Mouse (Mus musculus): Measurements from ENCODE around the gene Sema4a. TPM values are rescaled to one million over a fixed set of nuclear protein-coding genes. Genes with fewer than 3 reads are reported as not detected.

Sema4a gene
- total RNA-seq (2012; rRNA removed): 31.4 and 45.3 TPM in 2 replicates
- polyA plus RNA-seq (2012; ENCODE audit: insufficient read depth in 1 of 2, insufficient read length in 2 of 2, low read depth in 1 of 2, low replicate concordance in 2 of 2, missing spikeins in 1 of 2): 10 to 100 TPM in 1 of 2 experiments, not detected in 1; 33.5 TPM

DNA sequence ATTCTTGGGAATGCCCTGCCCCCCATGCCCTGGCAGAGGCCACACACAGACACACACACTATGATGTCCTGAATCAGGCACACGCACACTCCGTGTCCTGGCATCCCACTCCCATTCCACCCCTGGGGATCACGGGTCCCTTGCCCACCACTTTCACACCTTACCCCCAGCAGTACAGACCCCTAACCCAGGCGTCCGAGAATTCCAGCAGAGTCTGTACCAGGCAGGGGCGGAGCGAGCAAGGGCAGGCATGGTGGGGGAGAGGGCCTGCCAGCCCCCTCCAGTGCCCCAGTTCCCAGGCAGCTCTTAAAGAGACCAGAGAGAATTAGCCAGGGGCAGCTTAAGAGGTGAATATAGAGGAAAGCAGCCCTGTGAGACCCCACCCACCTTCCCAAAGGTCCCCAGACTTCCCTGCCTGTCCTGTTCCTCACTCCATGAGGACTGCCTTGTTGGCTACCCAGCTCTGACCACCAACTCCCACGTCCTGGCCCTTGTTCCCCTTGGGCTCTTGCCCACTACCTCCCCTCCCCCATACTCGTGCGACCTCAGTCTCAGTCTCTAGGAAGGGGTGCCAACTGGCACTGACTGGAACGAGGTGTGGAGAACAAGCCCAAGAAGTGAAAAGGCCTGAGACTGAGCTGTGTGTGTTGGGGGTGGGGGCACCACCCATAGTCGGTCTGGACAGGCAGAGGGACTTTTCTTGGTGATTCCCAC lies at the start of gene Sema4a:
Gene Sema4a, minus strand, starts transcription at position 200 of the 714 bp plus-strand sequence.
- H3K79me2 ChIP-seq (ENCODE audit: control insufficient read depth, insufficient read depth, low read length, poor library complexity): no peaks in the 10 kb centered on the region
- no peaks in the 10 kb centered on the region for H3K9me3 ChIP-seq (replicated peaks; ENCODE audit: insufficient read depth, low read length)
- H3K27me3 ChIP-seq (ENCODE audit: control insufficient read depth in 1 of 2, insufficient read depth in 2 of 2, low read length in 2 of 2): no peaks in the 10 kb centered on the region
- H3K27ac ChIP-seq (ENCODE audit: control insufficient read depth, low read depth, low read length): no peak within 1 kb of the TSS
- no peak for DNase-seq (ENCODE audit: low read depth, low spot score)
- peaks cover 15 to 24% of the 10 kb centered on the region in 2 experiments for H3K4me1 ChIP-seq (ENCODE audit: control insufficient read depth in 1 of 2, insufficient read depth in 2 of 2, low read length in 2 of 2)
- TF ChIP-seq NRF1 (IDR thresholded peaks at IDR 0.05; ENCODE audit: insufficient read depth, low read depth, low read length, poor library complexity, severe bottlenecking) (no peak), RAD21 (IDR thresholded peaks at IDR 0.05; ENCODE audit: low read depth, low read length) (no peak), MAX (IDR thresholded peaks at IDR 0.05; ENCODE audit: low read length) (no peak), JUND (IDR thresholded peaks at IDR 0.05; ENCODE audit: low read depth, low read length) (no peak), CHD2 (IDR thresholded peaks at IDR 0.05; ENCODE audit: low read length) (no peak), USF2 (IDR thresholded peaks at IDR 0.05; ENCODE audit: borderline replicate concordance in 1 of 2, insufficient read depth in 1 of 2, low read depth in 1 of 2, low read length in 2 of 2) (no peak), POLR2A (IDR thresholded peaks at IDR 0.05; ENCODE audit: control insufficient read depth in 1 of 2, insufficient read depth in 1 of 2, low read depth in 1 of 2, low read length in 2 of 2, poor library complexity in 1 of 2) (no peak), EP300 (IDR thresholded peaks at IDR 0.05; ENCODE audit: low read depth in 1 of 2, low read length in 2 of 2) (no peak), GATA1 (IDR thresholded peaks at IDR 0.05; ENCODE audit: low read depth, low read length) (no peak), E2F4 (IDR thresholded peaks at IDR 0.05; ENCODE audit: borderline replicate concordance, low read depth, low read length) (no peak), POLR2AphosphoS2 (IDR thresholded peaks at IDR 0.05; ENCODE audit: low read length) (no peak), MAZ (IDR thresholded peaks at IDR 0.05; ENCODE audit: low read depth, low read length) (no peak), UBTF (IDR thresholded peaks at IDR 0.05; ENCODE audit: borderline replicate concordance, insufficient read depth, low read depth, low read length) (no peak), ZMIZ1 (IDR thresholded peaks at IDR 0.05; ENCODE audit: low read depth, low read length) (no peak), ELF1 (IDR thresholded peaks at IDR 0.05; ENCODE audit: low read depth, low read length) (no peak), ZKSCAN1 (IDR thresholded peaks at IDR 0.05; ENCODE audit: low read depth, low read length) (no peak)
- no peak within 1 kb of the TSS for H3K4me3 ChIP-seq (ENCODE audit: control insufficient read depth in 1 of 2, insufficient read depth in 1 of 2, low read depth in 2 of 2, low read length in 2 of 2)
- H3K9ac ChIP-seq (ENCODE audit: control insufficient read depth, low read depth, low read length, poor library complexity, severe bottlenecking): no peak within 1 kb of the TSS
- H3K36me3 ChIP-seq (ENCODE audit: control insufficient read depth in 1 of 2, insufficient read depth in 2 of 2, low read length in 2 of 2): peaks cover 0 to 21% of the 10 kb centered on the region in 2 experiments; a peak in 2 of 4 replicates

DNA sequence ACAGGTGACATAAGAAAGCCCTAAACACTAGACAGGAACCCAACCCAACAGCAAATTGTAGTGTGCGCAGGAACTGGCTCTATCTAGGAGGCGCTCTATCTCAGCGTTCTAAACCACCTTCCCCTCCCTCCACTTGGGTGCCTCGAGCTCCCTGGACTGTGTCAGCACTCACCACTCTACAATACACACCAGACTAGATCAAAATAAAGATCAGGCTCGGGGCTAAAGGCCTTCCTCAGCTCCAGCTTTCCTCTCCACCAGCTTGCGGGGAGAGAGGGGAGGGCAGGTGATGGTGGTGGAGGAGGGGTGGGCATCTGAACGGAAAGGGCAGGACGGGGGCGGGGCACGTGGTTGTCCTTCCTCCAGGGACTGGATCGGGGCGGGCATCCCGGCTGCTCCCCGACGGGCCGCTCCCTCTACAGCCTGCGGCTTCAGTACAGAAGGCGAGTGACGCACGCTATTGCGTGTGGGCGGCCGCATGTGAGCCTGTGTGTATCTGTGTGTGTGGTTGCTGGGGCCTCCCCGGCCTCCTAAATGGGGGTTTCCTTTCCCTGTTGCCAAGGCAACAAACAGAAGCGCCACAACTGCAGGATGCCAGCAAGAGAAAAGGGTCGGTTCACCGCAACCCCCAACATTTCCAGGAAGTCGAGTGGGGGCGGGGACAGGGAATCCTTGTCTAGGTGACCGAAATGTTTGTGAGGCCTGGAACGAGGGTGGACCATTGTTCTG lies 48.9 kb upstream of the Sema4a start, which contains the start of gene Lmna:
Gene Lmna, minus strand, starts transcription at position 265 of the 729 bp plus-strand sequence.
- Histone ChIP-seq H3K4me1 (ENCODE audit: control insufficient read depth in 1 of 2, insufficient read depth in 2 of 2, low read length in 2 of 2) (peaks cover 26 to 69% of the 10 kb centered on the region in 2 experiments), H3K27ac (ENCODE audit: control insufficient read depth, low read depth, low read length) (peak within 1 kb of the TSS; percentile 98)
- TF ChIP-seq GATA1 (IDR thresholded peaks at IDR 0.05; ENCODE audit: low read depth, low read length) (peak; percentile 26; the same call in 1 of the 2 replicates), NRF1 (IDR thresholded peaks at IDR 0.05; ENCODE audit: insufficient read depth, low read depth, low read length, poor library complexity, severe bottlenecking) (peak; percentile 47; the same call in 1 of the 2 replicates), MYB (IDR thresholded peaks at IDR 0.05; ENCODE audit: low read depth, low read length) (peak; percentile 27; the same call in 1 of the 2 replicates), MXI1 (IDR thresholded peaks at IDR 0.05; ENCODE audit: low read depth, low read length) (peak; percentile 93), UBTF (IDR thresholded peaks at IDR 0.05; ENCODE audit: borderline replicate concordance, insufficient read depth, low read depth, low read length) (no peak), ZC3H11A (IDR thresholded peaks at IDR 0.05; ENCODE audit: low read depth, low read length) (no peak), NELFE (IDR thresholded peaks at IDR 0.05; ENCODE audit: low read depth, low read length) (peak; percentile 76), ELF1 (IDR thresholded peaks at IDR 0.05; ENCODE audit: low read depth, low read length) (peak; percentile 80), TBP (IDR thresholded peaks at IDR 0.05; ENCODE audit: low read depth, low read length) (peak; percentile 66), MAX (IDR thresholded peaks at IDR 0.05; ENCODE audit: low read length) (peak; percentile 91), CHD1 (IDR thresholded peaks at IDR 0.05; ENCODE audit: low read depth, low read length) (no peak), TAL1 (IDR thresholded peaks at IDR 0.05; ENCODE audit: low read length) (no peak; the same call in 1 of the 2 replicates), POLR2AphosphoS2 (IDR thresholded peaks at IDR 0.05; ENCODE audit: low read length) (peak; percentile 58; the same call in 1 of the 2 replicates), ZNF384 (IDR thresholded peaks at IDR 0.05; ENCODE audit: low read depth, low read length) (no peak), BHLHE40 (IDR thresholded peaks at IDR 0.05; ENCODE audit: borderline replicate concordance, low read depth, low read length) (peak; percentile 90), RCOR1 (IDR thresholded peaks at IDR 0.05; ENCODE audit: low read depth, low read length) (no peak; the same call in none of the 2 replicates), E2F4 (IDR thresholded peaks at IDR 0.05; ENCODE audit: borderline replicate concordance, low read depth, low read length) (no peak), SMC3 (IDR thresholded peaks at IDR 0.05; ENCODE audit: low read depth, low read length) (peak; percentile 20)

More for the DNA sequence above, 48.9 kb upstream of the Sema4a start, which contains the start of gene Lmna:
- H3K9me3 ChIP-seq (replicated peaks; ENCODE audit: insufficient read depth, low read length): no peaks in the 10 kb centered on the region
- H3K79me2 ChIP-seq (ENCODE audit: control insufficient read depth, insufficient read depth, low read length, poor library complexity): peaks cover 1% of the 10 kb centered on the region; the same call in 1 of the 2 replicates
- H3K4me3 ChIP-seq (ENCODE audit: control insufficient read depth in 1 of 2, insufficient read depth in 1 of 2, low read depth in 2 of 2, low read length in 2 of 2): peak within 1 kb of the TSS; percentile 55 to 73
- H3K36me3 ChIP-seq (ENCODE audit: control insufficient read depth in 1 of 2, insufficient read depth in 2 of 2, low read length in 2 of 2): peaks cover 0 to 56% of the 10 kb centered on the region in 2 experiments; a peak in 2 of 4 replicates
- H3K9ac ChIP-seq (ENCODE audit: control insufficient read depth, low read depth, low read length, poor library complexity, severe bottlenecking): peak within 1 kb of the TSS; percentile 82
- peak; percentile 99 for DNase-seq (ENCODE audit: low read depth, low spot score)
- H3K27me3 ChIP-seq (ENCODE audit: control insufficient read depth in 1 of 2, insufficient read depth in 2 of 2, low read length in 2 of 2): no peaks in the 10 kb centered on the region

All from MEL (cell line).